Mouse (Mus musculus) heart, adult 2 months (tissue): Measurements from ENCODE around the gene Ikzf3. TPM values are rescaled to one million over a fixed set of nuclear protein-coding genes. Genes with fewer than 3 reads are reported as not detected.

Experiments
- DNase-seq, 2 experiments: peaks; one replicate each; pipeline ENCODE4 v3.0.0; 2021
- H3K27ac ChIP-seq: fragments of 200-600 bp; 2 replicates; pipeline ENCODE4 v1.8.1; 2022
- H3K27me3 ChIP-seq: fragments of 200-500 bp; 2 replicates; pipeline ENCODE4 v1.6.1; 2012; ENCODE audit warnings: mild to moderate bottlenecking, low read length, inconsistent platforms, mixed read lengths; ENCODE audit not compliant: control insufficient read depth, insufficient read depth
- H3K36me3 ChIP-seq: fragments of 200-500 bp; 2 replicates; pipeline ENCODE4 v1.6.1; 2012; ENCODE audit warnings: low read length, inconsistent platforms; ENCODE audit not compliant: control insufficient read depth, insufficient read depth
- H3K4me1 ChIP-seq: fragments of 200-500 bp; 2 replicates; pipeline ENCODE4 v1.6.1; 2011; ENCODE audit warnings: low read length; ENCODE audit not compliant: control insufficient read depth, insufficient read depth
- H3K4me3 ChIP-seq: fragments of 200-600 bp; 2 replicates; pipeline ENCODE4 v1.8.1; 2022
- H3K79me2 ChIP-seq: fragments of 200-500 bp; replicated peaks from 2 replicates; pipeline ENCODE4 v1.6.1; 2012; ENCODE audit warnings: mild to moderate bottlenecking, inconsistent platforms, low read length, moderate library complexity, mixed read lengths; ENCODE audit not compliant: control insufficient read depth, insufficient read depth
- H3K9ac ChIP-seq: fragments of 200-500 bp; 2 replicates; pipeline ENCODE4 v1.6.1; 2012; ENCODE audit warnings: low read depth, mild to moderate bottlenecking, control low read depth, inconsistent platforms, low read length, mixed read lengths
- CTCF ChIP-seq: fragments of 200-600 bp; IDR thresholded peaks from 2 replicates; pipeline ENCODE4 v1.8.1; 2022; ENCODE audit warnings: antibody characterized with exemption, mild to moderate bottlenecking, moderate library complexity
- EP300 ChIP-seq: fragments of 200-500 bp; IDR thresholded peaks from 2 replicates; pipeline ENCODE4 v1.6.1; 2011; ENCODE audit warnings: low read depth, low read length, control low read depth; ENCODE audit not compliant: insufficient read depth
- POLR2A ChIP-seq: fragments of 200-500 bp; IDR thresholded peaks from 2 replicates; pipeline ENCODE4 v1.6.1; 2011; ENCODE audit warnings: mild to moderate bottlenecking, low read depth, low read length, control low read depth; ENCODE audit not compliant: insufficient read depth
- WGBS: fragments of 180-500 bp; shearing (Covaris S2); methylation state at CpG from one replicate; pipeline ENCODE4 v1.1.7; 2018; 5-methylcytosine and 5-hydroxymethylcytosine counted together
- intact Hi-C: fragments of 180-260 bp; cut with DNase I; formaldehyde crosslinking; loops from one replicate; pipeline ENCODE4 v1.15.1; 2025
- polyA plus RNA-seq: library from polyadenylated mRNA; depleted of rRNA; stranded (reverse); fragments of >200 nt; gene quantifications from 2 replicates; pipeline ENCODE4 v1.2.3, GENCODE M21; 2012
- total RNA-seq, 2 experiments: library from RNA; stranded (reverse); gene quantifications; 2 replicates each; pipeline ENCODE4 v1.2.3; 2021

The Ikzf3 gene
- total and polyA plus RNA-seq, 3 experiments: 0.94 to 1.5 (median 1.5) TPM

DNA sequence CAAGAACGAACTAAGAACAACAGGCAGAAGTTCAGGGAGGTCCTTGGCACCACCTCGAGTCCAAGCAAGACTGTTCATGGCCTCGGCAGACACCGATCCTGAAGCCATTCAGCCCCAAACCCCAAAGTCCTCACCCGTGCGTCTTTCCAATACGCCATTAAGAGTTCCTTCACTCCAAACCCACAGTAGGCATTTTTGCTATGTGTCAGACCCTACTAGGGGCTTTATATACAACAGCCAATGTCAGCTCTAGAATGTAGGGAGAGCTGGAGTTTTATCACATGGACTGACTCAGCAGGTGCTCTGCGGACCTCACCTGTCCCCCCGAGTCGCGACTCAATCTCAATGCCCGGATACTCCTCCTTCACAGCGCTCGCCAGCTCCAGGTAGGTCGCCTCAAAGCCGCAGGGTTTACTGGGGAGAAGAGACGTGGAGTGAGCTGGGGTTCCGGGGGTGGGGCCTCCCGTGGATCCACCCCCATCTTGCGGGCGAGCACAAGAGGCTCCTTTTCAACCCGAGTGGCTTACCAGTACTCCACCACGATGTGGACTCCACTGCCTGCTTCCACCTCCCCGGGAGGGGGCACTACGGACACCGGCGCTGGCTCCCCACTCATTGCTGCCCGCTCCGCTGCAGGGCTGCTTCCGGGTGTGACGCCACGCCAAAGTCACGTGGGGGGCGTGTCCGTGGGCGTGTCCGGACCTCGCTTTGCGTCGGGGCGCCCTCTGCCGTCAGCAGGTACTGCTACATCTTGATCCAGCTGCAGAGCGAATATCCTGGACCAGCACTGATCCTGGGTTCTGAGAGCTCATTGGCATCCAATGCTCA lies 107.3 kb downstream of the Ikzf3 start, which contains the start of gene Mien1:
Mien1 (minus strand) TSS at position 661 of the 828 bp plus-strand sequence.
- intact Hi-C loops: loop anchor here (1.0 to 2.0 kb wide), 2 partner anchors 40 to 96 kb away; no protein-coding TSS in a partner anchor
- WGBS: 1% methylated on average over 43 of the region's 43 CpGs
- Histone ChIP-seq H3K4me1 (no peaks in the 10 kb centered on the region; the same call in 1 of the 2 replicates), H3K36me3 (no peaks in the 10 kb centered on the region), H3K79me2 (no peaks in the 10 kb centered on the region), H3K27me3 (no peaks in the 10 kb centered on the region), H3K4me3 (peak within 1 kb of the TSS; percentile 93), H3K27ac (peak within 1 kb of the TSS; percentile 79), H3K9ac (peak within 1 kb of the TSS; percentile 72)
- peak; percentile 94 to 99 for DNase-seq
- TF ChIP-seq POLR2A: peak; percentile 82
- peak; percentile 88; the same call in 1 of the 2 replicates for TF ChIP-seq EP300
- peak; percentile 96; the same call in 1 of the 2 replicates for TF ChIP-seq CTCF

DNA sequence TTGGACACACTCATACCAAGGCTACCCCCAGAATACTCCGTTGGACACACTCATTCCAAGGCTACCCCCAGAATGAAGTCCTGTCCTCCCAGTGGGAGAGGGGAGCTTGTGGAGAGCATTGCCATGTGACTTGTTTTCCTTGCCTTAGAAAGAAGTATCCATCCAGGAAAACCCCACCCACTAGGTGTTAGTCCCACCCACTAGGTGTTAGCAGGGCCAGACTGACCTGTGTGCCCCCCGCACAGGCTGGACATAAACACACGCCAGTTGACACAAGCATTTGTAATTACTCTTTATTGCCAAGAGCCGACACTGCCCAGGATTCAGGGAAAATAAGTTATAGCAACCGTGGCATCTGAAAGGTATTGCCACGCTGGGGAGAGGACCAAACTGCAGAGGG lies 108.4 kb downstream of the Ikzf3 start:
- H3K27ac ChIP-seq: no peak overlapping the region
- H3K9ac ChIP-seq: no peak overlapping the region
- intact Hi-C loops: loop anchor here (1.0 kb wide), 1 partner anchor 22 kb away; no protein-coding TSS in a partner anchor
- H3K79me2 ChIP-seq: no peaks in the 10 kb centered on the region
- WGBS: 88% methylated on average over 6 of the region's 6 CpGs
- H3K4me1 ChIP-seq: no peaks in the 10 kb centered on the region; the same call in 1 of the 2 replicates
- DNase-seq: no peak
- TF ChIP-seq EP300: no peak
- no peak for TF ChIP-seq CTCF
- TF ChIP-seq POLR2A: no peak
- H3K36me3 ChIP-seq: no peaks in the 10 kb centered on the region
- H3K27me3 ChIP-seq: no peaks in the 10 kb centered on the region
- no peak overlapping the region for H3K4me3 ChIP-seq

DNA sequence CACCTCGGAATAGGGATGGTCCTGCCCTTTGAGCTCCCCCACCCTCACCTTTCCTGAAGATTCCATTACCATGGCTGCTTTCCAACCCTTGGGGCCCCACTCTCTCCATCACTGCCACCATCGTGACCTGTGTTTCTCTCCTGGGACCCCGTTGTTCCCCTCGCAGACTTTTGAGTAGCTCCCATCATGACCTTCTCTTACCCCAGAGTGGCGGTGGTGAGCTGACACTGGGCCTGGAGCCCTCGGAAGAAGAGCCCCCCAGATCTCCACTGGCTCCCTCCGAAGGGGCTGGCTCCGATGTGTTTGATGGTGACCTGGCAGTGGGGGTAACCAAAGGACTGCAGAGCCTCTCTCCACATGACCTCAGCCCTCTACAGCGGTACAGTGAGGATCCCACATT lies 110.1 kb downstream of the Ikzf3 start:
- Histone ChIP-seq H3K4me3 (no peak overlapping the region), H3K36me3 (no peaks in the 10 kb centered on the region), H3K4me1 (no peaks in the 10 kb centered on the region; the same call in 1 of the 2 replicates), H3K9ac (no peak overlapping the region), H3K79me2 (no peaks in the 10 kb centered on the region), H3K27ac (no peak overlapping the region), H3K27me3 (no peaks in the 10 kb centered on the region)
- no peak for DNase-seq
- 88% methylated on average over 9 of the region's 9 CpGs for WGBS
- TF ChIP-seq EP300 (no peak), CTCF (no peak), POLR2A (no peak)
- intact Hi-C loops: no loop called here

DNA sequence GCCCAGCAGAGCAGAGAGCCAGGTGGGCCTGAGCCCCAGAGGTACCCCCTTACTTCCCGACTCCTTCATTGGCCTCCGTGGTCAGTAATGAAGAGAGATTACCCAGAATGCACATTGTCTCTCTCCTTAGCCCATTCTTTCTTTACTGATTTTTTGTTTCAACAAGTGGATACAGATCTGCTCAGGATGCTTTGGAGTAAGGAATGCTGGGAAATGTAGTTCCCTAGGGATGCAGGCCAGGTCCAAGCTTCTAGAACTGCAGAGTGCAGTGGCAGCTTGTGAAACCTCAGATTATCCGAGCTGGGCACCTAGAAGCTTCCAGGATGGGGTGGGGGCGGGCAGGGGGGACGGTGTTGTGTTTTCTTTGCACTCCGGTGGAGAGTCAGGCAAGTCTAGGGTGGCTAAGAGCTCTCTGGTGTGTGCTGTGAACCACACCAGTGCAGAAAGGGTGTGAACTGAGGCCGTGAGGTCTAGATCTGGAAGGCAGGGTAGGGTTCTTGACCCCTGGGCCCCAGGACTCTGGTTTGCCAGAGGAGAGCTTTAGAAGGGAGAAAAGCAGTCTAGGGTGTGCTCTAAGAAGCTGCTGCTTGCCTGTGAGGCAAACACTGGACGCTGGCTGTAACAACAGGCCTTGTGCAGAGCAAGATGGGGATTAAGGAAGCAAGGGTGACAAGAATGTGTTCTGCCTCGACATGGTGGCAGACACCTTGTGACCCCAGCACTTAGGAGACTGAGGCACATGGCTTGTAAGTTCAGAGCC lies 113.9 kb downstream of the Ikzf3 start:
- Histone ChIP-seq H3K79me2 (no peaks in the 10 kb centered on the region), H3K4me1 (no peaks in the 10 kb centered on the region), H3K4me3 (no peak overlapping the region), H3K27me3 (no peaks in the 10 kb centered on the region), H3K36me3 (no peaks in the 10 kb centered on the region), H3K9ac (no peak overlapping the region), H3K27ac (no peak overlapping the region)
- WGBS: 81% methylated on average over 9 of the region's 9 CpGs
- intact Hi-C loops: no loop called here
- TF ChIP-seq POLR2A (no peak), CTCF (no peak), EP300 (no peak)
- DNase-seq: no peak

DNA sequence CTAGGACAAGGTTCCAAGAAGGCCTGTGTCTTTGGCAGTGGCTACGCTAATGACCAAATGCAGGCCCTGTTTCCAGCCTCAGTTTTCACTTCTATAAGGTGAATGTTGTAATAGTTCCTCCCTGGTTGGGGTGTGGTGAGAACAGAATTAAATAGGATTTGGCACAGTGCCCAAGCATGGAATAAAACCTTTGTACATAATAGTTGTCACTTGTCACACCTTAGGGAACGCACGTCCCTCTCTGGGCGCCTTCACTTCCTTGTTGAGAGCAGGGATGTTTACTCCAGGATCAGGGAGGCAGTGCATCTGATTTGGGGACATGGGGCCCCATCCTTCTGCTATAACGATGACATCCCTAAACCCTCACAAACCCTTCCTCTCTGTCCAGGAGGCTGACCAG lies 117.4 kb downstream of the Ikzf3 start:
- H3K9ac ChIP-seq: no peak overlapping the region
- WGBS: 71% methylated on average over 5 of the region's 5 CpGs
- intact Hi-C loops: no loop called here
- no peak overlapping the region for H3K27ac ChIP-seq
- H3K27me3 ChIP-seq: no peaks in the 10 kb centered on the region
- DNase-seq: no peak
- H3K4me3 ChIP-seq: no peak overlapping the region
- TF ChIP-seq CTCF (no peak), EP300 (no peak), POLR2A (no peak)
- no peaks in the 10 kb centered on the region for H3K79me2 ChIP-seq
- H3K4me1 ChIP-seq: no peaks in the 10 kb centered on the region
- no peaks in the 10 kb centered on the region for H3K36me3 ChIP-seq
